Mouse (Mus musculus): ENCODE results near the gene Tmem138. TPM values are rescaled to one million over a fixed set of nuclear protein-coding genes. Genes with fewer than 3 reads are reported as not detected.

Tmem138 gene
- total RNA-seq (2022), result 10 to 100 TPM; 13.8 to 15.5 (median 14.5) TPM

GRCm38 (mm10) chr19:10576690-10577561, at the start of gene Tmem138, which contains the start of gene Cyb561a3:
TSS of gene Tmem138 (minus strand) at chr19:10577362.
TSS of gene Cyb561a3 (plus strand) at chr19:10577172.
- DNase-seq (ENCODE audit: low spot score in 2 of 2), result peak; percentile 91

GRCm38 (mm10) chr19:10608573-10609240, 31.5 kb upstream of the Tmem138 start:
- DNase-seq (ENCODE audit: low spot score in 2 of 2), result no peak

- DNase-seq (ENCODE audit: low spot score in 2 of 2), result no peak
Measured at GRCm38 (mm10) chr19:10605901-10606622, 28.9 kb upstream of the Tmem138 start.

GRCm38 (mm10) chr19:10605293-10605900, 28.2 kb upstream of the Tmem138 start, which contains the start of the genes Ddb1 and Tkfc:
TSS of gene Ddb1 (plus strand) at chr19:10605327.
TSS of gene Tkfc (minus strand) at chr19:10605654.
- DNase-seq (ENCODE audit: low spot score in 2 of 2), result peak; percentile 97 to 98

- DNase-seq (ENCODE audit: low spot score in 2 of 2), result no peak
Measured at GRCm38 (mm10) chr19:10604534-10604933, 27.4 kb upstream of the Tmem138 start.

GRCm38 (mm10) chr19:10603660-10604523, 26.7 kb upstream of the Tmem138 start:
- DNase-seq (ENCODE audit: low spot score in 2 of 2), result peak in 1 of 2 experiments; percentile 8

- DNase-seq (ENCODE audit: low spot score in 2 of 2), result peak; percentile 74 to 75
Measured at GRCm38 (mm10) chr19:10602787-10603186, 25.6 kb upstream of the Tmem138 start.

GRCm38 (mm10) chr19:10602247-10602769, 25.1 kb upstream of the Tmem138 start:
- no peak for DNase-seq (ENCODE audit: low spot score in 2 of 2)

- DNase-seq (ENCODE audit: low spot score in 2 of 2), result no peak
Measured at GRCm38 (mm10) chr19:10599648-10600047, 22.5 kb upstream of the Tmem138 start.

- no peak for DNase-seq (ENCODE audit: low spot score in 2 of 2)
Measured at GRCm38 (mm10) chr19:10598188-10598587, 21.0 kb upstream of the Tmem138 start.

- no peak for DNase-seq (ENCODE audit: low spot score in 2 of 2)
Measured at GRCm38 (mm10) chr19:10591659-10592377, 14.7 kb upstream of the Tmem138 start.

- no peak for DNase-seq (ENCODE audit: low spot score in 2 of 2)
Measured at GRCm38 (mm10) chr19:10590301-10590700, 13.1 kb upstream of the Tmem138 start.

GRCm38 (mm10) chr19:10589127-10589857, 12.1 kb upstream of the Tmem138 start:
- DNase-seq (ENCODE audit: low spot score in 2 of 2), result no peak

GRCm38 (mm10) chr19:10587231-10587630, 10.1 kb upstream of the Tmem138 start:
- DNase-seq (ENCODE audit: low spot score in 2 of 2), result no peak

- no peak for DNase-seq (ENCODE audit: low spot score in 2 of 2)
Measured at GRCm38 (mm10) chr19:10585112-10585511, 8.0 kb upstream of the Tmem138 start.

- no peak for DNase-seq (ENCODE audit: low spot score in 2 of 2)
Measured at GRCm38 (mm10) chr19:10583550-10584146, 6.5 kb upstream of the Tmem138 start.

- no peak for DNase-seq (ENCODE audit: low spot score in 2 of 2)
Measured at GRCm38 (mm10) chr19:10581984-10582383, 4.8 kb upstream of the Tmem138 start.

GRCm38 (mm10) chr19:10580761-10581160, 3.6 kb upstream of the Tmem138 start:
- DNase-seq (ENCODE audit: low spot score in 2 of 2), result no peak
